Mouse (Mus musculus): ENCODE measurements around the gene Tmem185b. TPM values are rescaled to one million over a fixed set of nuclear protein-coding genes. Genes with fewer than 3 reads are reported as not detected.

The Tmem185b gene
- total and polyA plus RNA-seq, 3 experiments, result 14.8 to 15.8 (median 15.1) TPM

- H3K79me2 ChIP-seq (replicated peaks; ENCODE audit: control insufficient read depth, insufficient read depth, low read length), result peaks cover 2% of the 10 kb centered on the region
- peaks cover 2% of the 10 kb centered on the region; the same call in 1 of the 2 replicates for H3K36me3 ChIP-seq (ENCODE audit: control insufficient read depth, insufficient read depth, low read length)
- DNase-seq, result no peak
- H3K27ac ChIP-seq, result peak overlapping the region; percentile 56
- 0 out of 2 replicates have a peak overlapping the region, but pooled peaks have one; percentile 12 for H3K9ac ChIP-seq (ENCODE audit: low read depth, low read length)
- intact Hi-C loops (cut with DNase I), result loop anchor here (2.0 to 5.0 kb wide), 2 partner anchors 16 to 35 kb away; partner anchors contain the start of gene Tmem185b
- no peaks in the 10 kb centered on the region for H3K27me3 ChIP-seq (ENCODE audit: control insufficient read depth, insufficient read depth, low read length)
- 0 out of 2 replicates have a peak overlapping the region, but pooled peaks have one; percentile 9 for H3K4me3 ChIP-seq
- H3K4me1 ChIP-seq (ENCODE audit: control insufficient read depth, insufficient read depth, low read length), result peaks cover 23% of the 10 kb centered on the region
- 40% methylated on average over 1 of the region's 1 CpGs for WGBS
- TF ChIP-seq POLR2A (IDR thresholded peaks at IDR 0.05; ENCODE audit: insufficient read depth, low read depth, low read length), result no peak
- TF ChIP-seq CTCF (IDR thresholded peaks at IDR 0.05), result no peak
- no peak for TF ChIP-seq EP300 (IDR thresholded peaks at IDR 0.05; ENCODE audit: insufficient read depth, low read depth, low read length)
Observed at GRCm38 (mm10) chr1:119492505-119492904, 33.5 kb upstream of the Tmem185b start.

GRCm38 (mm10) chr1:119494024-119494711 is 31.8 kb upstream of the Tmem185b start:
- Histone ChIP-seq H3K4me1 (ENCODE audit: control insufficient read depth, insufficient read depth, low read length) (peaks cover 29% of the 10 kb centered on the region), H3K27ac (peak overlapping the region; percentile 48), H3K27me3 (ENCODE audit: control insufficient read depth, insufficient read depth, low read length) (no peaks in the 10 kb centered on the region), H3K79me2 (replicated peaks; ENCODE audit: control insufficient read depth, insufficient read depth, low read length) (peaks cover 3% of the 10 kb centered on the region), H3K36me3 (ENCODE audit: control insufficient read depth, insufficient read depth, low read length) (no peaks in the 10 kb centered on the region; the same call in 1 of the 2 replicates), H3K9ac (ENCODE audit: low read depth, low read length) (no peak overlapping the region), H3K4me3 (no peak overlapping the region)
- WGBS, result 60% methylated on average over 2 of the region's 2 CpGs
- DNase-seq, result peak; percentile 49 to 64
- TF ChIP-seq CTCF (IDR thresholded peaks at IDR 0.05) (peak; percentile 58), EP300 (IDR thresholded peaks at IDR 0.05; ENCODE audit: insufficient read depth, low read depth, low read length) (no peak)
- intact Hi-C loops (cut with DNase I), result loop anchor here (5.0 kb wide), 1 partner anchor 33 kb away; the partner anchor contains the start of gene Tmem185b

- intact Hi-C loops (cut with DNase I), result loop anchor here (5.0 kb wide), 1 partner anchor 32 kb away; the partner anchor contains the start of gene Tmem185b
- peaks cover 2% of the 10 kb centered on the region for H3K79me2 ChIP-seq (replicated peaks; ENCODE audit: control insufficient read depth, insufficient read depth, low read length)
- H3K4me3 ChIP-seq, result no peak overlapping the region
- H3K4me1 ChIP-seq (ENCODE audit: control insufficient read depth, insufficient read depth, low read length), result peaks cover 31% of the 10 kb centered on the region
- no peaks in the 10 kb centered on the region for H3K27me3 ChIP-seq (ENCODE audit: control insufficient read depth, insufficient read depth, low read length)
- DNase-seq, result peak in 1 of 2 experiments; percentile 52
- no peaks in the 10 kb centered on the region; the same call in 1 of the 2 replicates for H3K36me3 ChIP-seq (ENCODE audit: control insufficient read depth, insufficient read depth, low read length)
- 0 out of 2 replicates have a peak, but pooled peaks have one; percentile 26 for TF ChIP-seq POLR2A (IDR thresholded peaks at IDR 0.05; ENCODE audit: insufficient read depth, low read depth, low read length)
- TF ChIP-seq CTCF (IDR thresholded peaks at IDR 0.05), result 0 out of 2 replicates have a peak, but pooled peaks have one; percentile 24
- no peak for TF ChIP-seq EP300 (IDR thresholded peaks at IDR 0.05; ENCODE audit: insufficient read depth, low read depth, low read length)
- H3K9ac ChIP-seq (ENCODE audit: low read depth, low read length), result no peak overlapping the region
- 40% methylated on average over 9 of the region's 9 CpGs for WGBS
- H3K27ac ChIP-seq, result peak overlapping the region; percentile 67
Observed at GRCm38 (mm10) chr1:119494712-119495395, 31.1 kb upstream of the Tmem185b start.

- intact Hi-C loops (cut with DNase I), result no loop called here
- no peaks in the 10 kb centered on the region; the same call in 1 of the 2 replicates for H3K36me3 ChIP-seq (ENCODE audit: control insufficient read depth, insufficient read depth, low read length)
- peak overlapping the region; percentile 67 for H3K27ac ChIP-seq
- H3K27me3 ChIP-seq (ENCODE audit: control insufficient read depth, insufficient read depth, low read length), result no peaks in the 10 kb centered on the region
- DNase-seq, result no peak
- 83% methylated on average over 6 of the region's 6 CpGs for WGBS
- H3K79me2 ChIP-seq (replicated peaks; ENCODE audit: control insufficient read depth, insufficient read depth, low read length), result peaks cover 1% of the 10 kb centered on the region
- TF ChIP-seq POLR2A (IDR thresholded peaks at IDR 0.05; ENCODE audit: insufficient read depth, low read depth, low read length) (no peak), CTCF (IDR thresholded peaks at IDR 0.05) (no peak), EP300 (IDR thresholded peaks at IDR 0.05; ENCODE audit: insufficient read depth, low read depth, low read length) (no peak)
- no peak overlapping the region for H3K4me3 ChIP-seq
- H3K4me1 ChIP-seq (ENCODE audit: control insufficient read depth, insufficient read depth, low read length), result peaks cover 31% of the 10 kb centered on the region
- H3K9ac ChIP-seq (ENCODE audit: low read depth, low read length), result no peak overlapping the region
Observed at GRCm38 (mm10) chr1:119495396-119495775, 30.6 kb upstream of the Tmem185b start.

GRCm38 (mm10) chr1:119497346-119498004 is 28.5 kb upstream of the Tmem185b start:
- no peak overlapping the region for H3K27ac ChIP-seq

More at GRCm38 (mm10) chr1:119497346-119498004, 28.5 kb upstream of the Tmem185b start:
- no peak overlapping the region for H3K4me3 ChIP-seq
- peaks cover 35% of the 10 kb centered on the region for H3K4me1 ChIP-seq (ENCODE audit: control insufficient read depth, insufficient read depth, low read length)
- WGBS, result 69% methylated on average over 5 of the region's 5 CpGs
- H3K27me3 ChIP-seq (ENCODE audit: control insufficient read depth, insufficient read depth, low read length), result no peaks in the 10 kb centered on the region
- no peak for DNase-seq
- no peaks in the 10 kb centered on the region; the same call in none of the 2 replicates for H3K36me3 ChIP-seq (ENCODE audit: control insufficient read depth, insufficient read depth, low read length)
- TF ChIP-seq POLR2A (IDR thresholded peaks at IDR 0.05; ENCODE audit: insufficient read depth, low read depth, low read length) (no peak), CTCF (IDR thresholded peaks at IDR 0.05) (no peak), EP300 (IDR thresholded peaks at IDR 0.05; ENCODE audit: insufficient read depth, low read depth, low read length) (no peak)
- H3K79me2 ChIP-seq (replicated peaks; ENCODE audit: control insufficient read depth, insufficient read depth, low read length), result peaks cover 3% of the 10 kb centered on the region
- no peak overlapping the region for H3K9ac ChIP-seq (ENCODE audit: low read depth, low read length)
- intact Hi-C loops (cut with DNase I), result no loop called here

All from heart, adult 2 months (tissue).